Mouse (Mus musculus): ENCODE measurements at regions not wholly inside any gene's neighbourhood (a gene's known extent, or its start where the extent isn't known, plus 50 kb on each side); places are given as distances from the start of the nearest gene placed in this dataset.
"Not testable (repeated sequence)": the region's sequence is repeated elsewhere in the genome, so short reads cannot be mapped to it uniquely, and the experiment has no call there.

DNA sequence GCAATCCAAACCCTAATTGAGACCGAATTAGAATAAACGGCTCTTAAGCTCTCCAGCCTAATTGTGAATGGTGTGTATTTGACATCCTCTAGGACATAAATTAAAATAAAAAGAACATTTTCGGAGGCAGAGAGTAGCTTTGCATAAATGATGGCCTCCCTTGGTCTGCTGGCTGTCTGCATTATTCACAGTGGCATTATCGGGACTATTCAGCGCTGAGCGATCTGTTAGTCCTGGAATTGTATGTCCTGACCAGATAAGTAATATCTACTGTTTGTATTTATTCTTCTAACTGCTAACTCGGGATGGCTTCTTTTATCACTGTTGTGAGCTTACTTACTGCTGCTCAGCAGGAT, 299.6 kb downstream of the Chl1 start:
- no peak overlapping the region for H3K27ac ChIP-seq
- H3K27me3 ChIP-seq: no peaks in the 10 kb centered on the region
- no peaks in the 10 kb centered on the region for H3K9me3 ChIP-seq (replicated peaks)
- WGBS (ENCODE audit: insufficient replicate concordance): 13% methylated on average over 7 of the region's 7 CpGs
- H3K4me1 ChIP-seq (replicated peaks): no peaks in the 10 kb centered on the region
- H3K4me2 ChIP-seq: peak overlapping the region; percentile 26; the same call in 1 of the 2 replicates
- ATAC-seq (ENCODE audit: low read depth) (peak; percentile 89), DNase-seq (peak; percentile 13)
- no peaks in the 10 kb centered on the region for H3K36me3 ChIP-seq
- no peak overlapping the region for H3K4me3 ChIP-seq (replicated peaks)
- H3K9ac ChIP-seq: no peak overlapping the region

DNA sequence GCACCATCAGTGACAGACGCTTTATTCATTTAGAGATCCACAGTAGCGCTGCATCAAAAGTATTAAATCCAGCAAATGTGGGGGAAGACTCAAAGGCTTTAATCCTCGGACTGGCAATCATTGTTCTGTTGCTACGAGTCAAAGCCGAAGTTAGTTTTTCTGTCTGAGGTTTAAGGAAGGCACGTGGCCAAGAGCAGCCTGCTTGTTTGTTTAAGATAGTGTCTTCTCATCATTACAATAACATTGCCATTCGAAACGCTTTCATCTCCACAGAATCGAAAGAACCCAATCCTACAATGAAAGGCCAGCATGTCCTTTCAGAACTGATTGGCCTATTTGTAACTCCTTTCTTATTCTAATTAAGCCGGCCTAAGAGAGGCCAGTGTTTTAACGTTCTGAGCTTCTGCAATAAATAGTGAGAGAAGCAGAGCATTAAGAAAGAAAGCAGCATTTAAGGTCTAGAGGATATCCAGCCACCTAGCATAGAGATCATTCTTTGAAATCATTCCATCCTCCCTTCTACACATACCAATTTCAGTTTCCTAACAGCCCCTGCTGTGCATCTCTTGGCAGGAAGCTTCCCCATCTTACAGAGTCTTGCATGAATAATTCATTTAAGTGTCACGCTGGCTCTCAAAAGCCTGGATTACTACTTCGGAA, 300.1 kb downstream of the Chl1 start:
- ATAC-seq (ENCODE audit: low read depth) (peak; percentile 47; the same call in 1 of the 2 replicates), DNase-seq (no peak)
- Histone ChIP-seq H3K36me3 (no peaks in the 10 kb centered on the region), H3K9ac (no peak overlapping the region), H3K4me1 (replicated peaks) (no peaks in the 10 kb centered on the region), H3K4me3 (replicated peaks) (no peak overlapping the region), H3K27ac (no peak overlapping the region), H3K9me3 (replicated peaks) (no peaks in the 10 kb centered on the region), H3K4me2 (peak overlapping the region; percentile 26), H3K27me3 (no peaks in the 10 kb centered on the region)
- 4% methylated on average over 13 of the region's 13 CpGs for WGBS (ENCODE audit: insufficient replicate concordance)

DNA sequence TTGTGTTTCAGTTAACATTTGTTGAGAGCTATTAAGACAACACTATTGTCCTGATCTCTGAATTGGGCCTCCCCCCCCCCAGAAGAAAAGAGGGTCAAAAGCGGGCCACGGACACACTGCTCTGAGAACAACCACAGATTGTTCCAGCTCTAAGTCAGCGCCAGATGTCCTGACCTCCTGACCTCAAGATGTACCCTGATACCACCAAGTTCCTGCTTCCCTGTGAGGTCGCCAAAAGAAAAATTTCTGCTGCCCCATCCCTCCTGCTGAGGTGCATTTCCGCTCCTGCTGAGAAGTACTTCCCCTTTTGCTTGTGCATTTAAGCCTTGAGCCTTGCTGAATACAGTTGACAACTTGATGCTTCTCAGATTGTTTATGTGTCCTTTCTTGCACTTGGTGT, 306.0 kb downstream of the Chl1 start:
- not testable (repeated sequence) for H3K9me3 ChIP-seq (replicated peaks); H3K27me3 ChIP-seq; H3K36me3 ChIP-seq; DNase-seq; H3K4me3 ChIP-seq (replicated peaks); H3K9ac ChIP-seq; ATAC-seq (ENCODE audit: low read depth); H3K4me2 ChIP-seq; H3K27ac ChIP-seq; H3K4me1 ChIP-seq (replicated peaks)
- WGBS (ENCODE audit: insufficient replicate concordance): 59% methylated on average over 5 of the region's 5 CpGs

DNA sequence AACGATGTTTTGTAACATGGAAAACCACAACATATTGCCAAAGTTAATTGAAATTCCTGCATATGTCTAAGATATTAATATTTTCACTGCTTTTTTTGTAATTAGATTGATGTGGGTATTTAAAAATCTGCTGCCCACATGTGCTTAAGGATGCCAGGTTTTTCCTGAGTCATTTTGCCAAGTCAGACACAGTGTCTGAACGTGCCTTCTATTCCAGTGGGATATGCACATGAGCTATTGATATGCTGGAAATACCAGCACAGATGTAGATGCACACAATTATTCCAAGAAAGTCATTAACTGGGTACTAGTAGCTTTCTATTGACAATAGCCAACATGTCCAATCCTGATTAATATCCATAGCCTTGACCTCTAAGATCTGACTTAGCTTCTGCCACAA, 315.7 kb downstream of the Chl1 start:
- H3K9ac ChIP-seq: no peak overlapping the region
- no peak for ATAC-seq (ENCODE audit: low read depth)
- no peak overlapping the region for H3K27ac ChIP-seq
- H3K27me3 ChIP-seq: no peaks in the 10 kb centered on the region
- no peaks in the 10 kb centered on the region for H3K36me3 ChIP-seq
- no peak overlapping the region for H3K4me3 ChIP-seq (replicated peaks)
- no peak overlapping the region for H3K4me2 ChIP-seq
- WGBS (ENCODE audit: insufficient replicate concordance): 63% methylated on average over 2 of the region's 2 CpGs
- no peaks in the 10 kb centered on the region for H3K9me3 ChIP-seq (replicated peaks)
- H3K4me1 ChIP-seq (replicated peaks): no peaks in the 10 kb centered on the region
- DNase-seq: no peak

DNA sequence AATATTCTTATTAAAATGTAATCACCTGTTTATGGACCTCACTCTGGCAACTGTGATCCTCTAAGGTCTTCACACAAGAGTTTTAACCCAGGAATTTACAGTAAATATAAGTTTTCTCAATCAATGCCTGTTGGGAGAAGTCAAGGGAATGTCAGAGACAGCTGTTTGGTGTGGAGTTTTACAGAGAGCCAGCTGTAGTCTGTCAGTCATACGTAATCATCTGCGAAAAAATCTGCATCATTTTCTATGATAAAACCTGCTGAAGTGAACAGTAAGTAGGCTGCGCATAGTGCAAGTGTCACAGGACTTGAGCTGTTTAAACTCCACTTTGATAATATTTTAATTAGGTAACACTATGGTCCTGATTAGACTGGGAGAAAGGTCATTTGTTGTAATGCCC, 317.2 kb downstream of the Chl1 start:
- WGBS (ENCODE audit: insufficient replicate concordance): 75% methylated on average over 3 of the region's 3 CpGs
- Histone ChIP-seq H3K9ac (no peak overlapping the region), H3K4me2 (no peak overlapping the region), H3K4me1 (replicated peaks) (no peaks in the 10 kb centered on the region), H3K36me3 (no peaks in the 10 kb centered on the region), H3K27ac (no peak overlapping the region), H3K4me3 (replicated peaks) (no peak overlapping the region), H3K9me3 (replicated peaks) (no peaks in the 10 kb centered on the region), H3K27me3 (no peaks in the 10 kb centered on the region)
- DNase-seq (no peak), ATAC-seq (ENCODE audit: low read depth) (no peak)

DNA sequence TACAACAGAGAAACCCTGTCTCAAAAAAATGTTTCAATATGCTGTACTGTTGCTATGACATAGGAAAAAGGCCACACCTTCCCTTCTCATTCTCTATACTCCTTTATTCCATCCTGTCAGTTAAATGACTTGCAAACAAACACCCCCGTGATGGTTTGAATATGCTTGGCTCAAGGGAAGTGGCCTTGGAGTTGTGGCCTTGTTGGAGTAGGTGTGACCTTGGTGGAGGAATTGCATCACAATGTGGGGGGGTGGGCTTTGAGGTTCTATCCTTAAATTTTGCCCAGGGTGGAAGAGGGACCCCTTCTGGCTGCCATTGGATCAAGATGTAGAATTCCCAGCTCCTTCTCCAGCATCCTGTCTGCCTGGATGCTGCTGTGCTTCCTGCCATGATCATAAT, 318.5 kb downstream of the Chl1 start:
- H3K4me3 ChIP-seq (replicated peaks): no peak overlapping the region
- H3K4me2 ChIP-seq: no peak overlapping the region
- no peak for DNase-seq
- H3K36me3 ChIP-seq: no peaks in the 10 kb centered on the region
- no peak for ATAC-seq (ENCODE audit: low read depth)
- no peak overlapping the region for H3K27ac ChIP-seq
- H3K27me3 ChIP-seq: no peaks in the 10 kb centered on the region
- H3K9me3 ChIP-seq (replicated peaks): no peaks in the 10 kb centered on the region
- H3K4me1 ChIP-seq (replicated peaks): no peaks in the 10 kb centered on the region
- WGBS (ENCODE audit: insufficient replicate concordance): 77% methylated on average over 1 of the region's 1 CpGs
- H3K9ac ChIP-seq: no peak overlapping the region

DNA sequence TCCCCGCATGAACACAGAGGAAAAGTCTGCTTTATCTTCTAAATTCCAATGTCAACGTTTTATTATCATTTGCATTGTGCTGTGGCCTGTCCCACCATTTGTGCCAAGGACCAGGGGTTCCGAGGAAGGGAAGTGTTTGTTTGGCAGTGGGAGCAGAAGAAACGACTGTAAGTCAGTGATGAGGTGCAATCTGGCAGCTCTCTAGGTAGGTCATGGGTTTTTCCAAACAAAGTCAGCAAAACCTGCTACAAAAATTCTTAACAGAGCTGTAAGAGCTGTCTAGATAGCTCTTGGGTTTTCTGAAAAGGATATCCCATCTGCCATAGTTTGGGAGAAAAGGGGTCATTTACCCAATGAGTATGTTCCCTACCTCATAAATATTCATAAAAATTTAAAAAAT, 321.9 kb downstream of the Chl1 start:
- no peak overlapping the region for H3K4me2 ChIP-seq
- no peaks in the 10 kb centered on the region for H3K9me3 ChIP-seq (replicated peaks)
- no peak overlapping the region for H3K27ac ChIP-seq
- H3K27me3 ChIP-seq: no peaks in the 10 kb centered on the region
- no peaks in the 10 kb centered on the region for H3K36me3 ChIP-seq
- H3K9ac ChIP-seq: no peak overlapping the region
- H3K4me1 ChIP-seq (replicated peaks): no peaks in the 10 kb centered on the region
- ATAC-seq (ENCODE audit: low read depth): no peak
- H3K4me3 ChIP-seq (replicated peaks): no peak overlapping the region
- WGBS (ENCODE audit: insufficient replicate concordance): 50% methylated on average over 4 of the region's 4 CpGs
- no peak for DNase-seq

DNA sequence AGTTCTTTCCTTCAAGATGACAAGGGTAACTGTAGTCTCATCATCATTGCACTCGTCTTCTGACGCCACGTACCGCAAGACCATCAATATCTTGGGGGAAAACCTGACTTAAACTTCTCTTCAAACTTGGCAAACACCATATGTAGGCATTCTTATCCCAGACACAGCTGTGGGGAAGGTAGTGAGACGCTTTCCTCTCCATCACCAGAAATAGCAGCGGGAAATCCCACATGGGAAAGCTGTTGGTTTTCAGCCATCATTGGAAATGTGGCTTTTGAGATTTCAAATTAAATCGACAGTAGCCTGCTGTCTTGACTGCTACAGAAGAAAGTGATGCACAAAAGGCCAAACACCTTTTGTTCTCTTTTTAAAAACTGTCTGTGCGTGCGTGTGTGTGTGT, 322.4 kb downstream of the Chl1 start:
- WGBS (ENCODE audit: insufficient replicate concordance): 65% methylated on average over 9 of the region's 9 CpGs

DNA sequence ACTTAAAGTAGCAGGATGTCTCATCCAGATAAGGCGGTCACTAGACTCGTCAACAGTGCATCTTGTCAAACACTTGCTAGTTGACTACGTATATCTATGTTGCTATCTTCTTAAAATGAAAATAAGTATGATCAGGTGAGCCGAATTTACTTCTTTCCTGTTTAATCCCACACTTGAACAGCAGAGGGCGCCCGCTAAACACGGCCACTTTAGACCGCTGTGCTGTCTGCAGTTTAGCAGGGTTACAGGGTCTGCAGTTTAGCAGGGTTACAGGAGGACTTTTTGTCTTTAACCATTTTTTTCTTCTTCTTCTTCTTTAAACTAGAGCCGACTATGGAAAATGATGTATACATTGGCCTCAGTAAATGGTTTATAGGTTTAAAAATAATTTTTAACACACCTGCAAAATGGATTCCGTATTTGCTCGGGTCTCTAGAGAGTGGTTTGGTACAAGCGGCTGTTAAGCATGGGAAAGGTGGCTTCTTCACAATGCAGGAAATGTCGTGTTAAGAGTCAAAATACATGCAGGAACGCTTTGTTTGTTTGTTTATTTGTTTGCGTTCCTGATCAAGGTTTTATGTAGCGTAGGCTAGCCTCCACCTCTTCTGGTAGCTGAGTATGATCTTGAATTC, 323.2 kb downstream of the Chl1 start:
- Histone ChIP-seq H3K27ac (no peak overlapping the region), H3K9ac (no peak overlapping the region), H3K27me3 (no peaks in the 10 kb centered on the region), H3K4me3 (replicated peaks) (no peak overlapping the region), H3K9me3 (replicated peaks) (no peaks in the 10 kb centered on the region), H3K4me2 (no peak overlapping the region), H3K36me3 (no peaks in the 10 kb centered on the region), H3K4me1 (replicated peaks) (no peaks in the 10 kb centered on the region)
- DNase-seq (no peak), ATAC-seq (ENCODE audit: low read depth) (no peak)
- WGBS (ENCODE audit: insufficient replicate concordance): 39% methylated on average over 16 of the region's 16 CpGs

More for the DNA sequence above, 322.4 kb downstream of the Chl1 start:
- H3K36me3 ChIP-seq: no peaks in the 10 kb centered on the region
- ATAC-seq (ENCODE audit: low read depth): no peak
- no peak overlapping the region for H3K27ac ChIP-seq
- no peak for DNase-seq
- H3K4me2 ChIP-seq: no peak overlapping the region
- H3K4me1 ChIP-seq (replicated peaks): no peaks in the 10 kb centered on the region
- no peaks in the 10 kb centered on the region for H3K9me3 ChIP-seq (replicated peaks)
- no peak overlapping the region for H3K9ac ChIP-seq
- H3K27me3 ChIP-seq: no peaks in the 10 kb centered on the region
- no peak overlapping the region for H3K4me3 ChIP-seq (replicated peaks)

DNA sequence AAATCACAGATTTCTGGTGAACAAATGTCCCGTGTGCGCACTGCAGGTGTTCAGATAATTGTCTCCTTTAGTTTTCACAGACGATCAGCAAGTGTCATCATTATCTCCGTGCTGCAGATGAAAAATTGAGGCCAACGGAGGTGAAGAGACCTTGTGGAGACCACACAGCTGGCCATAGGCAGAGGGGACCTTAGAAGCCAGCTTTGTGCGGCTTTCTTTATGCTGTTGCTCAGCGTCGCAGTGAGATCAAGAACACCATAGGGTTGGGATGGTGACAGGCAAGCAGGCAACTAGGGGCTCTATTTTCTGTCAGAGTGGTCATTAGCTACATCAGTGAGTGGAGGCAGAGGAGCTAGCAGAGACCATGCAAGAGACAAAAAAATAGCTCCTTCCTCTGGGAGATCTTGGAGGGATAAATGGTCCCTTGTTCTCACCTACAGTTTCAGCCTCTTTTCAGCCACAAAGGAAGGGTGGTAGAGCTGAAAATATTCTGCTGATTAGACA, 324.4 kb downstream of the Chl1 start:
- 70% methylated on average over 8 of the region's 8 CpGs for WGBS (ENCODE audit: insufficient replicate concordance)
- no peak overlapping the region for H3K4me2 ChIP-seq
- H3K4me1 ChIP-seq (replicated peaks): no peaks in the 10 kb centered on the region
- no peaks in the 10 kb centered on the region for H3K36me3 ChIP-seq
- H3K27me3 ChIP-seq: no peaks in the 10 kb centered on the region
- ATAC-seq (ENCODE audit: low read depth): no peak
- no peak overlapping the region for H3K4me3 ChIP-seq (replicated peaks)
- no peak for DNase-seq
- no peak overlapping the region for H3K27ac ChIP-seq
- H3K9me3 ChIP-seq (replicated peaks): no peaks in the 10 kb centered on the region
- H3K9ac ChIP-seq: no peak overlapping the region

DNA sequence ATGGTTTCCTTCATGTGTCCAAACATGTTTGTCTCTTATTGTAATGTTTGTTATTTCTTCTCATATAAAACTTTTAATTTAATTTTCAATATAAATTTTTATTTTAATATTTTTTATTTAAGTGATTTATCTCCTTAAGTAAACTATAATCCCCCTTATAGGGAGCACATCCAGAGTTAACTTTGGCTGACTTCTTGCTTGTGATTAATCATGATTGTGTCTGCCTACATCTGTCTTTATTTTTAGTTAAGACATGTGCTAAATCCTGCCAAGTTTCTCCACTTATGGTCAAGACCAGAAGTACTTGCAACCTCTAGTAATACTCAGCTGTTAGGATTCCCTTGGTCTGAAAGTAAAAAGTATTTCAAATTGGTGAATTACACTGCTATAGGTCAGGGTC, 349.4 kb downstream of the Chl1 start:
- ATAC-seq (ENCODE audit: low read depth) (no peak), DNase-seq (no peak)
- no peaks in the 10 kb centered on the region for H3K4me1 ChIP-seq (replicated peaks)
- no peak overlapping the region for H3K9ac ChIP-seq
- H3K9me3 ChIP-seq (replicated peaks): no peaks in the 10 kb centered on the region
- H3K27me3 ChIP-seq: no peaks in the 10 kb centered on the region
- no peak overlapping the region for H3K4me2 ChIP-seq
- no peaks in the 10 kb centered on the region for H3K36me3 ChIP-seq
- H3K27ac ChIP-seq: no peak overlapping the region
- no peak overlapping the region for H3K4me3 ChIP-seq (replicated peaks)

DNA sequence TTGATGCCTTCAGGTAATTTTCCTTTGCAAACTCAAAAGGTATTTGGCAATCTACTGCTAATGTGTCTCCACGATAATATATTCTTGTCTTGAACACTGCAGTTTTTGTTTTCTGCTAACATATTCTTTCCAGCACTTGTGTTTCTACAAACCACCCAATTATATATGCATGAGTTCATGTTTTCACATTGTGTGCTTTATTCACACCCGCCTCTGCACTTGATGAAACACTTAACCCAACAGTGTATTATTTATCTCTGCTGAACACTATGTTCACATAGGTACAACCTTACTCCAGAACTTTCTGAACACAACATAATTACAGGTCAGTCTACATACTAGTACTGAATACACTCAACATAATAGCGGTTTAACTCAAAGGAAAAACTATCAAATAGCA, 383.1 kb downstream of the Chl1 start:
- 69% methylated on average over 3 of the region's 3 CpGs for WGBS (ENCODE audit: insufficient replicate concordance)
- Histone ChIP-seq H3K4me1 (replicated peaks) (no peaks in the 10 kb centered on the region), H3K27ac (no peak overlapping the region), H3K27me3 (no peaks in the 10 kb centered on the region), H3K9me3 (replicated peaks) (no peaks in the 10 kb centered on the region), H3K36me3 (no peaks in the 10 kb centered on the region), H3K9ac (no peak overlapping the region), H3K4me3 (replicated peaks) (no peak overlapping the region), H3K4me2 (no peak overlapping the region)
- DNase-seq (no peak), ATAC-seq (ENCODE audit: low read depth) (no peak)

Data from liver, embryonic 13.5 days (tissue).